Mouse (Mus musculus): ENCODE measurements around the gene Prkch.

GRCm38 (mm10) chr12:73663421-73663820, 78.8 kb downstream of the Prkch start:
- TF ChIP-seq CTCF (IDR thresholded peaks at IDR 0.05; ENCODE audit: control insufficient read depth, insufficient read depth, insufficient read length): no peak
- TF ChIP-seq MAX (IDR thresholded peaks at IDR 0.05): no peak
- no peak for TF ChIP-seq USF1 (IDR thresholded peaks at IDR 0.05; ENCODE audit: low read depth)
- TF ChIP-seq FOSL1 (IDR thresholded peaks at IDR 0.05; ENCODE audit: insufficient read depth, low read length, poor library complexity, severe bottlenecking): no peak
- TF ChIP-seq MYOG (IDR thresholded peaks at IDR 0.05; ENCODE audit: control insufficient read depth, extremely low read depth, insufficient read length): no peak
- no peak for TF ChIP-seq CEBPB (IDR thresholded peaks at IDR 0.05; ENCODE audit: low read depth)
- TF ChIP-seq MYOD1 (IDR thresholded peaks at IDR 0.05; ENCODE audit: control insufficient read depth, insufficient read length, low read depth): no peak
